ENCODE assay signal across 16 mouse cellular contexts in the genomic region with DNA sequence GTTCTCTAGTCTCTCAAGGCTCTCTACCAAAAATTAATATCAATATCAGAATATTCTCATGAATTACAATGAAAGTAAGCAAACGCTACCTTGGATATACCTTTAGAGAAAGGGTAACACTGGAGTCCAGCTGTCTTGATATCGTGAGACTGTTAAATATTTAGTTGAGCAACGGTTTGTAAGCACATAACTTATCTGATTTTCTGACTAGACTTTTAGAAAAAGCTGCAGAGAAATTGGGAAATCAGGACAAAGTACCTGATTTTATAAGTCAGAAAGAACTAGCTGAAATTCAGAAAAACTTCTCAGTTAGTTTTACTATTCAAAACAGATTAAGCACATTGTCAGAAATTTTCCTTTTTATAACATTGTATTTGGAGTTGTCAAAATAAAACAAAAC.
"Had no signal": no experiment of that assay in that cellular context is flagged by ENCODE, and none has a peak within 500 bp of the region (broad histone marks: within the 10 kb centered on the region; RNA-seq: fewer than 3 reads in every experiment).

No protein-coding gene starts in this region.

- H3K36me3 ChIP-seq: neural tube, embryonic 13.5 days; neural tube, embryonic 15.5 days; stomach, embryonic 15.5 days had no signal

- H3K9ac ChIP-seq: neural tube, embryonic 13.5 days; neural tube, embryonic 15.5 days; stomach, embryonic 15.5 days had no signal

- H3K4me3 ChIP-seq: neural tube, embryonic 13.5 days; neural tube, embryonic 15.5 days; stomach, embryonic 15.5 days had no signal

- H3K27me3 ChIP-seq: neural tube, embryonic 13.5 days; neural tube, embryonic 15.5 days; stomach, embryonic 15.5 days had no signal

- H3K4me2 ChIP-seq: neural tube, embryonic 13.5 days; neural tube, embryonic 15.5 days; stomach, embryonic 15.5 days had no signal

- DNase-seq: retina, postnatal 1 day; right cerebral cortex, adult 18-20 months; right cerebral cortex, postnatal 14 days; right cerebral cortex, postnatal 25 days; right cerebral cortex, postnatal 4 days; spleen, adult 18-20 months; thymus, adult 18-20 months; thymus, adult 2 months; thymus, postnatal 14 days; thymus, postnatal 25 days; thymus, postnatal 36 days; thymus, postnatal 4 days had no signal

- H3K4me1 ChIP-seq: neural tube, embryonic 15.5 days; stomach, embryonic 15.5 days had no signal

- H3K27ac ChIP-seq: neural tube, embryonic 13.5 days; neural tube, embryonic 15.5 days; stomach, embryonic 15.5 days; stomach, postnatal 0 days had no signal

- H3K9me3 ChIP-seq: neural tube, embryonic 13.5 days; neural tube, embryonic 15.5 days; stomach, embryonic 15.5 days had no signal
